Mouse (Mus musculus): ENCODE results near the gene Col27a1. TPM values are rescaled to one million over a fixed set of nuclear protein-coding genes. Genes with fewer than 3 reads are reported as not detected.

Col27a1 gene
- total RNA-seq, 2 experiments from 2014 or later = 1.9 to 2.6 TPM

Small RNA genes lying within 50 kb of the gene (microRNA-seq; reads per million reads assigned to microRNA genes)
- gene Mir455 = 1,006 to 1,257 reads per million in 2 experiments

Other genes with a start within 250 kb of the Col27a1 start
- gene Zfp618, start 248.4 kb upstream of the Col27a1 start, total RNA-seq (2021) = 1 to 10 TPM; 1.4 to 2.7 TPM
- not detected for gene Ambp, start 59.2 kb upstream of the Col27a1 start, total RNA-seq (2021)
- not detected for gene Kif12, start 41.9 kb upstream of the Col27a1 start, total RNA-seq (2021)
- gene Orm1, start 130.6 kb downstream of the Col27a1 start, total RNA-seq (2021) = not detected
- gene Orm3, start 142.2 kb downstream of the Col27a1 start, total RNA-seq (2021) = not detected
- not detected for gene Orm2, start 148.4 kb downstream of the Col27a1 start, total RNA-seq (2021)
- 1 to 10 TPM; 2.1 to 2.4 TPM for gene Akna, start 189.3 kb downstream of the Col27a1 start, total RNA-seq (2021)